Mouse (Mus musculus): ENCODE measurements around the gene Lxn.

DNA sequence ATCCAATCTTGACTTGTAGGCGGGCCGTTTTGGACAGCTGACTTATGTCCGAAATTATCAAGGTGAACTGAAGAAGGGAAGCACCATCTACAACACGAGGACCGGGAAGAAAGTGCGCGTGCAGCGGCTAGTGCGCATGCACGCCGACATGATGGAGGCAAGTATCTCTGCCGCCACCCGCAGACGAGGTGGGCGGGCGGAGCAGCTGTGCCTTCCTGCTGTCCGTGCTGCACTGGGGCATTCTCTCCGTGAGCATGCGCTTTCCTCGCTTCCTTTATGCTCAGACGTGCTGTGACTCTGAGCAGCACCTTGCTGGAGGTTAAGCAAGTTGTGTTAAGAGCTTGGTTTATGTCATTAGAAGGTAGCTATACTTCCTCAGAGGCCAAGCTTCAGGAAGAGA lies 14.1 kb downstream of the Lxn start:
- TF ChIP-seq POLR2A (IDR thresholded peaks at IDR 0.05; ENCODE audit: borderline replicate concordance, low read depth, low read length) (no peak), CTCF (IDR thresholded peaks at IDR 0.05; ENCODE audit: low read depth, low read length) (no peak)
